Mouse (Mus musculus) gastrocnemius, postnatal 14 days (tissue): ENCODE results near the gene Jak1. TPM values are rescaled to one million over a fixed set of nuclear protein-coding genes. Genes with fewer than 3 reads are reported as not detected.
"Not testable (repeated sequence)": the region's sequence is repeated elsewhere in the genome, so short reads cannot be mapped to it uniquely, and the experiment has no call there.

ENCODE experiments used
- DNase-seq: peaks from one replicate; pipeline ENCODE4 v3.0.0; 2021; ENCODE audit warnings: mixed read lengths
- intact Hi-C: fragments of 180-260 bp; cut with DNase I; formaldehyde crosslinking; loops from one replicate; pipeline ENCODE4 v1.15.1; 2025; ENCODE audit warnings: low total_unique reads
- total RNA-seq, 2 experiments: library from RNA; stranded (reverse); gene quantifications; 2 replicates each; pipeline ENCODE4 v1.2.3; 2021

Jak1 gene
- total RNA-seq, 2 experiments from 2014 or later = 96.6 to 108 TPM

GRCm38 (mm10) chr4:101282237-101282636, 17.2 kb upstream of the Jak1 start:
- intact Hi-C loops = no loop called here
- DNase-seq = no peak

- intact Hi-C loops = no loop called here
- DNase-seq = no peak
These were observed 15.0 kb upstream of the Jak1 start for GRCm38 (mm10) chr4:101280119-101280518.

- DNase-seq = no peak
- intact Hi-C loops = no loop called here
These were observed 11.5 kb upstream of the Jak1 start for GRCm38 (mm10) chr4:101276456-101277070.

GRCm38 (mm10) chr4:101275881-101276280, 10.8 kb upstream of the Jak1 start:
- no peak for DNase-seq
- intact Hi-C loops = no loop called here

- intact Hi-C loops = no loop called here
- DNase-seq = no peak
These were observed 5.7 kb upstream of the Jak1 start for GRCm38 (mm10) chr4:101270734-101271133.

GRCm38 (mm10) chr4:101268506-101268905, 3.4 kb upstream of the Jak1 start:
- not testable (repeated sequence) for DNase-seq
- intact Hi-C loops = loop anchor here (10.0 kb wide), 1 partner anchor 54 kb away; no protein-coding TSS in a partner anchor

- no peak for DNase-seq
- intact Hi-C loops = loop anchor here (10.0 kb wide), 1 partner anchor 51 kb away; no protein-coding TSS in a partner anchor
These were observed 441 bp upstream of the Jak1 start for GRCm38 (mm10) chr4:101265523-101265922.

- intact Hi-C loops = loop anchor here (10.0 kb wide), 1 partner anchor 49 kb away; no protein-coding TSS in a partner anchor
- no peak for DNase-seq
These were observed 928 bp downstream of the Jak1 start for GRCm38 (mm10) chr4:101263968-101264740.

GRCm38 (mm10) chr4:101261596-101261995, 3.5 kb downstream of the Jak1 start:
- intact Hi-C loops = loop anchor here (10.0 kb wide), 1 partner anchor 47 kb away; no protein-coding TSS in a partner anchor
- no peak for DNase-seq

GRCm38 (mm10) chr4:101260744-101261291, 4.3 kb downstream of the Jak1 start:
- intact Hi-C loops = loop anchor here (10.0 kb wide), 1 partner anchor 46 kb away; no protein-coding TSS in a partner anchor
- no peak for DNase-seq

GRCm38 (mm10) chr4:101256526-101257210, 8.4 kb downstream of the Jak1 start:
- intact Hi-C loops = no loop called here
- no peak for DNase-seq

GRCm38 (mm10) chr4:101254606-101255349, 10.3 kb downstream of the Jak1 start:
- intact Hi-C loops = no loop called here
- DNase-seq = no peak

GRCm38 (mm10) chr4:101254015-101254414, 11.1 kb downstream of the Jak1 start:
- intact Hi-C loops = no loop called here
- DNase-seq = no peak

GRCm38 (mm10) chr4:101252781-101253622, 12.1 kb downstream of the Jak1 start:
- no peak for DNase-seq
- intact Hi-C loops = no loop called here

GRCm38 (mm10) chr4:101252016-101252415, 13.1 kb downstream of the Jak1 start:
- intact Hi-C loops = no loop called here
- DNase-seq = no peak

- no peak for DNase-seq
- intact Hi-C loops = no loop called here
These were observed 14.9 kb downstream of the Jak1 start for GRCm38 (mm10) chr4:101249977-101250743.

- no peak for DNase-seq
- intact Hi-C loops = no loop called here
These were observed 17.7 kb downstream of the Jak1 start for GRCm38 (mm10) chr4:101247355-101247754.

- intact Hi-C loops = no loop called here
- DNase-seq = no peak
These were observed 18.5 kb downstream of the Jak1 start for GRCm38 (mm10) chr4:101246569-101246968.
